Mouse (Mus musculus) kidney, embryonic 14.5 days (tissue): ENCODE results near the gene Ech1. TPM values are rescaled to one million over a fixed set of nuclear protein-coding genes. Genes with fewer than 3 reads are reported as not detected.
A peak's percentile ranks its signal among the peaks of the same experiment; 100 is the strongest.

Source experiments
- ATAC-seq: fragments of 200-750 bp; cut with Nextera tagmentation; 2 replicates; pipeline ENCODE4 v1.8.0; 2017; ENCODE audit warnings: moderate number of reproducible peaks, mild to moderate bottlenecking, moderate TSS enrichment, moderate library complexity; ENCODE audit not compliant: low FRiP score, low TSS enrichment
- H3K27ac ChIP-seq: fragments of 300-500 bp; sonication (generic); 2 replicates; pipeline ENCODE4 v1.5.1; 2014; ENCODE audit warnings: low read depth, mild to moderate bottlenecking, low read length, moderate library complexity, mixed read lengths
- H3K27me3 ChIP-seq: fragments of 300-500 bp; sonication (generic); 2 replicates; pipeline ENCODE4 v1.6.1; 2014; ENCODE audit warnings: mild to moderate bottlenecking, low read length; ENCODE audit not compliant: control insufficient read depth, insufficient read depth
- H3K36me3 ChIP-seq: fragments of 300-500 bp; sonication (generic); 2 replicates; pipeline ENCODE4 v1.6.1; 2014; ENCODE audit warnings: low read length, mixed read lengths; ENCODE audit not compliant: control insufficient read depth, insufficient read depth
- H3K4me1 ChIP-seq: fragments of 300-500 bp; sonication (generic); 2 replicates; pipeline ENCODE4 v1.6.1; 2014; ENCODE audit warnings: low read length, mixed read lengths; ENCODE audit not compliant: control insufficient read depth, insufficient read depth
- H3K4me2 ChIP-seq: fragments of 300-500 bp; sonication (generic); replicated peaks from 2 replicates; pipeline ENCODE4 v1.6.1; 2014; ENCODE audit warnings: low read depth, mild to moderate bottlenecking, low read length
- H3K4me3 ChIP-seq: fragments of 300-500 bp; sonication (generic); 2 replicates; pipeline ENCODE4 v1.5.1; 2014; ENCODE audit warnings: mild to moderate bottlenecking, low read length
- H3K9ac ChIP-seq: fragments of 300-500 bp; sonication (generic); 2 replicates; pipeline ENCODE4 v1.6.1; 2014; ENCODE audit warnings: low read depth, mild to moderate bottlenecking, low read length, moderate library complexity
- H3K9me3 ChIP-seq: fragments of 300-500 bp; sonication (generic); 2 replicates; pipeline ENCODE4 v1.6.1; 2016; ENCODE audit warnings: low read length; ENCODE audit not compliant: control insufficient read depth
- WGBS: fragments of 180-500 bp; shearing (Covaris S2); extraction: QIAGEN DNeasy Blood & Tissue Kit; methylation state at CpG from one replicate; pipeline ENCODE4 v1.1.7; 2014; 5-methylcytosine and 5-hydroxymethylcytosine counted together
- polyA plus RNA-seq: library from polyadenylated mRNA; unstranded; fragments of >200 nt; fragmentation: Nextera tagmentation; extraction: Ambion mirVana; gene quantifications from 2 replicates; pipeline ENCODE4 v1.2.1, GENCODE M21; 2014

The Ech1 gene
- polyA plus RNA-seq, 1 experiment from 2014 or later: 134 TPM

GRCm38 (mm10) chr7:28830981-28831380 lies 6.0 kb downstream of the Ech1 start:
- Histone ChIP-seq H3K27me3 (no peaks in the 10 kb centered on the region), H3K9ac (no peak overlapping the region), H3K4me1 (no peaks in the 10 kb centered on the region), H3K27ac (no peak overlapping the region), H3K9me3 (peaks cover 2% of the 10 kb centered on the region; the same call in 1 of the 2 replicates), H3K4me2 (no peak overlapping the region), H3K36me3 (peaks cover 16% of the 10 kb centered on the region), H3K4me3 (no peak overlapping the region)
- WGBS: 81% methylated on average over 5 of the region's 5 CpGs
- ATAC-seq: no peak

- peaks cover 2% of the 10 kb centered on the region; the same call in 1 of the 2 replicates for H3K9me3 ChIP-seq
- H3K36me3 ChIP-seq: peaks cover 16% of the 10 kb centered on the region
- H3K27ac ChIP-seq: no peak overlapping the region
- H3K4me2 ChIP-seq: no peak overlapping the region
- no peaks in the 10 kb centered on the region for H3K4me1 ChIP-seq
- no peaks in the 10 kb centered on the region for H3K27me3 ChIP-seq
- H3K9ac ChIP-seq: no peak overlapping the region
- WGBS: 90% methylated on average over 17 of the region's 17 CpGs
- ATAC-seq: no peak
- no peak overlapping the region for H3K4me3 ChIP-seq
Observed at GRCm38 (mm10) chr7:28831411-28832125, 6.6 kb downstream of the Ech1 start.

- no peaks in the 10 kb centered on the region for H3K27me3 ChIP-seq
- WGBS: 60% methylated on average over 6 of the region's 6 CpGs
- no peak overlapping the region for H3K4me3 ChIP-seq
- no peak overlapping the region for H3K9ac ChIP-seq
- H3K36me3 ChIP-seq: peaks cover 16% of the 10 kb centered on the region
- no peak overlapping the region for H3K4me2 ChIP-seq
- H3K27ac ChIP-seq: no peak overlapping the region
- no peak for ATAC-seq
- peaks cover 2% of the 10 kb centered on the region; the same call in 1 of the 2 replicates for H3K9me3 ChIP-seq
- H3K4me1 ChIP-seq: no peaks in the 10 kb centered on the region
Observed at GRCm38 (mm10) chr7:28832137-28832536, 7.1 kb downstream of the Ech1 start.

- WGBS: 84% methylated on average over 6 of the region's 6 CpGs
- no peak within 1 kb of the TSS for H3K27ac ChIP-seq
- no peak within 1 kb of the TSS for H3K9ac ChIP-seq
- peaks cover 2% of the 10 kb centered on the region; the same call in 1 of the 2 replicates for H3K9me3 ChIP-seq
- no peak within 1 kb of the TSS for H3K4me3 ChIP-seq
- H3K4me2 ChIP-seq: no peak within 1 kb of the TSS
- no peaks in the 10 kb centered on the region for H3K4me1 ChIP-seq
- no peak for ATAC-seq
- no peaks in the 10 kb centered on the region for H3K27me3 ChIP-seq
- peaks cover 16% of the 10 kb centered on the region for H3K36me3 ChIP-seq
Observed at GRCm38 (mm10) chr7:28833723-28834347, 8.8 kb downstream of the Ech1 start, which contains the start of gene Lgals4. TSS of gene Lgals4 (plus strand) at chr7:28833854.

GRCm38 (mm10) chr7:28836936-28837335 lies 11.9 kb downstream of the Ech1 start:
- no peaks in the 10 kb centered on the region for H3K9me3 ChIP-seq
- no peak overlapping the region for H3K9ac ChIP-seq
- peaks cover 2% of the 10 kb centered on the region; the same call in 1 of the 2 replicates for H3K36me3 ChIP-seq
- no peak overlapping the region for H3K4me2 ChIP-seq
- no peak overlapping the region for H3K27ac ChIP-seq
- no peaks in the 10 kb centered on the region for H3K4me1 ChIP-seq
- 87% methylated on average over 5 of the region's 5 CpGs for WGBS
- ATAC-seq: no peak
- H3K27me3 ChIP-seq: no peaks in the 10 kb centered on the region
- no peak overlapping the region for H3K4me3 ChIP-seq

GRCm38 (mm10) chr7:28838331-28838730 lies 13.3 kb downstream of the Ech1 start:
- 62% methylated on average over 9 of the region's 9 CpGs for WGBS

GRCm38 (mm10) chr7:28847273-28847672 lies 22.3 kb downstream of the Ech1 start:
- Histone ChIP-seq H3K4me2 (no peak overlapping the region), H3K27ac (no peak overlapping the region)
- 57% methylated on average over 1 of the region's 1 CpGs for WGBS

More at GRCm38 (mm10) chr7:28838331-28838730, 13.3 kb downstream of the Ech1 start:
- H3K27ac ChIP-seq: no peak overlapping the region
- H3K4me2 ChIP-seq: no peak overlapping the region
- no peaks in the 10 kb centered on the region for H3K9me3 ChIP-seq
- no peak for ATAC-seq
- H3K36me3 ChIP-seq: no peaks in the 10 kb centered on the region
- no peaks in the 10 kb centered on the region for H3K4me1 ChIP-seq
- no peak overlapping the region for H3K4me3 ChIP-seq
- no peak overlapping the region for H3K9ac ChIP-seq
- H3K27me3 ChIP-seq: no peaks in the 10 kb centered on the region

GRCm38 (mm10) chr7:28849700-28850236 lies 24.8 kb downstream of the Ech1 start:
- Histone ChIP-seq H3K4me1 (0 out of 2 replicates have a peak, but pooled peaks cover 8% of the 10 kb centered on the region), H3K9ac (no peak overlapping the region), H3K4me3 (no peak overlapping the region), H3K9me3 (0 out of 2 replicates have a peak, but pooled peaks cover 2% of the 10 kb centered on the region), H3K4me2 (no peak overlapping the region), H3K36me3 (no peaks in the 10 kb centered on the region), H3K27me3 (no peaks in the 10 kb centered on the region), H3K27ac (no peak overlapping the region)
- WGBS: 38% methylated on average over 1 of the region's 1 CpGs
- ATAC-seq: 0 out of 2 replicates have a peak, but pooled peaks have one; percentile 39

More at GRCm38 (mm10) chr7:28847273-28847672, 22.3 kb downstream of the Ech1 start:
- Histone ChIP-seq H3K9ac (no peak overlapping the region), H3K27me3 (no peaks in the 10 kb centered on the region), H3K4me3 (no peak overlapping the region), H3K36me3 (no peaks in the 10 kb centered on the region), H3K9me3 (0 out of 2 replicates have a peak, but pooled peaks cover 2% of the 10 kb centered on the region), H3K4me1 (0 out of 2 replicates have a peak, but pooled peaks cover 8% of the 10 kb centered on the region)
- ATAC-seq: no peak
